Mouse (Mus musculus) gastrocnemius, adult 2 months (tissue): Measurements from ENCODE around the gene Zfp865. TPM values are rescaled to one million over a fixed set of nuclear protein-coding genes. Genes with fewer than 3 reads are reported as not detected.

Experiments
- DNase-seq: peaks from one replicate; pipeline ENCODE4 v3.0.0; 2022
- H3K27ac ChIP-seq: fragments of 200-600 bp; 2 replicates; pipeline ENCODE4 v1.8.1; 2022; ENCODE audit warnings: mild to moderate bottlenecking
- H3K4me3 ChIP-seq: fragments of 200-600 bp; 2 replicates; pipeline ENCODE4 v1.8.1; 2022; ENCODE audit warnings: mild to moderate bottlenecking, moderate library complexity
- CTCF ChIP-seq: fragments of 200-600 bp; IDR thresholded peaks from 2 replicates; pipeline ENCODE4 v1.8.1; 2022; ENCODE audit warnings: antibody characterized with exemption, mild to moderate bottlenecking, moderate library complexity
- intact Hi-C: fragments of 180-260 bp; cut with DNase I; formaldehyde crosslinking; loops from one replicate; pipeline ENCODE4 v1.15.1; 2025
- total RNA-seq, 2 experiments: library from RNA; stranded (reverse); gene quantifications; 2 replicates each; pipeline ENCODE4 v1.2.3; 2021

Zfp865 gene
- total RNA-seq, 2 experiments from 2014 or later: 12.9 to 15.6 TPM

DNA sequence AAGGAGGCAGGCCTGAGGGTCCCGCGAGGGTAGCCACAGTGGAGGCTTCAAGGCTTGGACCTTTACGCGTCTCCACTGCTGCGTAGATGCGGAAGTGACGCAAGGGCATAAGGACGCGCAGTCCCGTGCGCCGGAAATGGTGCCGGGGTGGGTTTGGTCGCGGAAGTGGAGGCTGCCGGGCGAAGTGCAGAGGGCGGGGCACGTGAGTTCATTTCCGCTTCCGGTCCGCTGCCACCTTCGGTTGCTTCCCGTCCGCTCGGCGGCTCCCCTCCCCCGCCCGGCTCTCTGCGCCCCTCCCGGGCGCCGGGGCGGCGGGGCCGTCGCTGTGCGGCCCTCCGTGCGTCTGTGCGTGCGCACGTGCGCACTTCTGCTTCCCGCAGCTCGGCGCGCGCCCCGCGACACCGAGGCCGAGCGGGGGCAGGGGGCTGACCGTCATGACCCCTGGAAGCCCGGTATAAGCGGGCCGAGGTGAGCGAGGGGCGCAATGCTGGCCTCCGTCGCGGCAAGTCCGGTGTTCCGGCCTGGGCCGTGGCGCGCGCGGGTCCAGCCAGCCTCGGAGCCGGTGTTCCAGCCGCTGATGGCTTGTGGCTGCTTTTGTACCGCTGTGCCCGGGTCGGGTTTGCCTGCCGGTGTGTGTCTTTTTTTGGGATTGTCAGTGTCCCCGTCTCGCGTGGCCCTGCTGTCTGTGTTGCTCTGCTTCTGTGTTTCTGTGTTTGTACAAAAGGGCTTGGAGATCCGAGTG is 60.0 kb downstream of the Zfp865 start, which contains the start of gene Epn1:
Gene Epn1, plus strand, starts transcription at position 226 of the 742 bp plus-strand sequence.
- peak; percentile 99 for DNase-seq
- H3K27ac ChIP-seq: peak within 1 kb of the TSS; percentile 97
- TF ChIP-seq CTCF: no peak
- H3K4me3 ChIP-seq: peak within 1 kb of the TSS; percentile 100
- intact Hi-C loops: loop anchor here (1.0 to 2.0 kb wide), 2 partner anchors 18 to 45 kb away; partner anchors contain the start of genes Rasl2-9 and U2af2

DNA sequence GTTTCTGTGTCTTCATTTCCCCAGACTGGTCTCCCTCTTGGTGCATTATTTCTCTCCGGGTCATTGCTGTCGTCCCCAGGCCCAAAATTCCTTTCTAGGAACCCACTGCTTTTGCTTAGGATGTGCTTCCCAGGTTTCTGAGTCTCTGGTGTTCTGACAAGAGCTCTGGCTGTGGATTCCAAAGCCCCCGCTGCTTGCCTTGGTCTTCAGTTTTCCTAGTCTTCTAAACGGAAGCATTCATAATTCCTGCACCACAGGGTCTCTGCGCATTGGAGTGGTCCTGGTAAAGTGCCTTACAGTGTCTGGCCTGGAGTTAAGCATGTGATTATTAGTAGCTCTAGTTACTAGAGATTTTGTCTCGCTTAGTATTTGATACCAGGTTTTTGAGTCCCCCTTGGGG is 60.6 kb downstream of the Zfp865 start:
- H3K4me3 ChIP-seq: peak overlapping the region; percentile 100
- intact Hi-C loops: loop anchor here (1.0 to 2.0 kb wide), 2 partner anchors 19 to 44 kb away; partner anchors contain the start of genes Rasl2-9 and U2af2
- H3K27ac ChIP-seq: peak overlapping the region; percentile 97
- TF ChIP-seq CTCF: no peak
- no peak for DNase-seq

- H3K4me3 ChIP-seq: peak overlapping the region; percentile 100
- intact Hi-C loops: loop anchor here (2.0 kb wide), 1 partner anchor 44 kb away; the partner anchor contains the start of gene Rasl2-9
- no peak for TF ChIP-seq CTCF
- no peak for DNase-seq
- peak overlapping the region; percentile 97 for H3K27ac ChIP-seq
Observed at GRCm38 (mm10) chr7:5081241-5081640, 61.1 kb downstream of the Zfp865 start.

DNA sequence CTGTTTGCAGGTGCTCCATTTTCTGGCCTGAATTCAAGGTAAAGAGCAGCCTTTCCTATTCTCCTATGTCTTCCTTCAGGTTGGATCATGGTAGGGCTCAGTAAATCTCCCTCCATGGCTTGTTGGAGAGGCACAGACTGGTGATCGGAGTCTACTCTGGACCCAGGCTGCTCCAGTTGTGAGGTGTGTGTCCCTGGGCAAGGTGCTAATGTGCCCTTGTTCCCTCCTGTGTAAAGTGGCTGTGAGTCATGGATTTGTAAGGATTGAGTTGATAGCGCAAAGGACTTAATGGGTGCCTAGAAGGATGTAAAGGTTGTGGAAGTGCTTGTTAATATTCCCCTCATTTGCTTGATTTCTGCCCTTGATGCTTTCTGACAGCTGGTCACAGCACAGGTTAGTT is 61.8 kb downstream of the Zfp865 start:
- Histone ChIP-seq H3K4me3 (peak overlapping the region; percentile 13), H3K27ac (no peak overlapping the region; the same call in 1 of the 2 replicates)
- intact Hi-C loops: loop anchor here (2.0 kb wide), 1 partner anchor 43 kb away; the partner anchor contains the start of gene Rasl2-9
- no peak for DNase-seq
- no peak for TF ChIP-seq CTCF

DNA sequence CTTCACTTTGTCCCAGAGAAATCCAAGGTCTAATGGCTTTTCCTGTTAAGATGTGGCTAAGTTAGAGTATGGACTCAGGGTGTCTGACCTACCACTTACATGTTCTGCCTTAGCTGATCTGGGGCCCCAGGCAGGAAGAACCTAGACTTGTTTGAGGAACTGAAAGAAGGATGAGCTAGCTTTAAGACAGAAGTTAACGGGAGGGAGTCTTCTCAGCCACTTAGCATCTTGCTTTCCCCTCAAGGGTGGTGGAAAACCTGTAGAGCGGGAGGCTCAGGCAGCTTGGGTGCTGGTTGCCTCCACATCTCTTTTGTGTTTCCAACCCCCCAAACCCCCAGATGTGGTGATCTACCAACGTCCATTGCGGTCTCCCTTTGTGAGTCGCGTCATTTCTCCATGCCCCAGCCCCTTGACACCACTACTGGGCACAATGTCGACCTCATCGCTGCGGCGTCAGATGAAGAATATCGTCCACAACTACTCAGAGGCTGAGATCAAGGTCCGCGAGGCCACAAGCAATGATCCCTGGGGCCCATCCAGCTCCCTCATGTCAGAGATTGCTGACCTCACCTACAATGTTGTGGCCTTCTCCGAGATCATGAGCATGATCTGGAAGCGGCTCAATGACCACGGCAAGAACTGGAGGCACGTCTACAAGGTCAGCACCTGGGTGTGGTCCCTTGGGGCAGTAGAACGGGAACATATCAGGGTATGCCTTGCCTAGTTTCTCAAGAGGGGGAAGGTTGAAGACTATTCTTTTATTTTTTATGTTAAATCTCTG is 63.3 kb downstream of the Zfp865 start:
- no peak for DNase-seq
- no peak for TF ChIP-seq CTCF
- no peak overlapping the region for H3K4me3 ChIP-seq
- H3K27ac ChIP-seq: peak overlapping the region; percentile 35; the same call in 1 of the 2 replicates
- intact Hi-C loops: no loop called here

GRCm38 (mm10) chr7:5085512-5085911 is 65.3 kb downstream of the Zfp865 start:
- TF ChIP-seq CTCF: no peak
- intact Hi-C loops: no loop called here
- no peak overlapping the region for H3K27ac ChIP-seq
- DNase-seq: no peak
- no peak overlapping the region for H3K4me3 ChIP-seq

Other genes starting within 250 kb of the Zfp865 start
- not detected for gene Fam71e2, start 249.1 kb upstream of the Zfp865 start, total RNA-seq
- gene Il11, start 237.5 kb upstream of the Zfp865 start, total RNA-seq: not detected
- gene Tmem190, start 237.4 kb upstream of the Zfp865 start, total RNA-seq: not detected
- 10 to 100 TPM in 1 of 2 experiments, 1 to 10 TPM in 1; 8.0 to 10.6 TPM for gene Tmem238, start 230.7 kb upstream of the Zfp865 start, total RNA-seq
- 100 to 1,000 TPM; 483 to 569 TPM for gene Rpl28, start 227.5 kb upstream of the Zfp865 start, total RNA-seq
- 10 to 100 TPM; 76.4 to 82.7 TPM for gene Ube2s, start 207.8 kb upstream of the Zfp865 start, total RNA-seq
- not detected for gene Shisa7, start 175.7 kb upstream of the Zfp865 start, total RNA-seq
- gene Isoc2b, start 150.1 kb upstream of the Zfp865 start, total RNA-seq: 1 to 10 TPM; 3.9 TPM
- 10 to 100 TPM; 26.4 to 33.5 TPM for gene Isoc2a, start 143.2 kb upstream of the Zfp865 start, total RNA-seq
- under 1 TPM; 0.17 to 0.38 TPM for gene Gm36210, start 113.9 kb upstream of the Zfp865 start, total RNA-seq
- gene Zfp628, start 105.2 kb upstream of the Zfp865 start, total RNA-seq: 10 to 100 TPM in 1 of 2 experiments, 1 to 10 TPM in 1; 8.5 to 10.7 TPM
- 1 to 10 TPM; 2.7 to 5.9 TPM for gene Nat14, start 98.3 kb upstream of the Zfp865 start, total RNA-seq
- gene Ssc5d, start 94.6 kb upstream of the Zfp865 start, total RNA-seq: 1 to 10 TPM; 4.3 to 8.7 TPM
- 10 to 100 TPM; 36.7 to 77.0 TPM for gene Sbk2, start 56.0 kb upstream of the Zfp865 start, total RNA-seq
- 1 to 10 TPM in 1 of 2 experiments, under 1 TPM in 1; 0.46 to 5.2 TPM for gene Sbk3, start 49.2 kb upstream of the Zfp865 start, total RNA-seq
- gene Zfp579, start 24.2 kb upstream of the Zfp865 start, total RNA-seq: 1 to 10 TPM; 8.8 to 9.5 TPM
- 10 to 100 TPM in 1 of 2 experiments, 1 to 10 TPM in 1; 6.5 to 10.4 TPM for gene Zfp524, start 6.0 kb upstream of the Zfp865 start, total RNA-seq
- gene Fiz1, start 5.7 kb upstream of the Zfp865 start, total RNA-seq: 10 to 100 TPM; 23.2 to 23.3 TPM
- not detected for gene Gm44973, start 4.9 kb upstream of the Zfp865 start, total RNA-seq
- gene Ccdc106, start 177 bp downstream of the Zfp865 start, total RNA-seq: not detected
- gene 4632433K11Rik, start 13.7 kb downstream of the Zfp865 start, total RNA-seq: not detected
- gene Zfp784, start 18.1 kb downstream of the Zfp865 start, total RNA-seq: 1 to 10 TPM; 2.8 to 3.9 TPM
- gene Zfp580, start 31.2 kb downstream of the Zfp865 start, total RNA-seq: 1 to 10 TPM; 3.0 to 4.1 TPM
- gene U2af2, start 41.8 kb downstream of the Zfp865 start, total RNA-seq: 10 to 100 TPM; 50.0 to 51.0 TPM
- 100 to 1,000 TPM; 165 to 171 TPM for gene Epn1, start 59.9 kb downstream of the Zfp865 start, total RNA-seq
- gene Rfpl4, start 96.6 kb downstream of the Zfp865 start, total RNA-seq: not detected
- gene Rasl2-9, start 105.6 kb downstream of the Zfp865 start, total RNA-seq: 1 to 10 TPM; 1.4 to 2.9 TPM
- not detected for gene Vmn1r55, start 129.3 kb downstream of the Zfp865 start, total RNA-seq
- not detected for gene Vmn1r56, start 176.4 kb downstream of the Zfp865 start, total RNA-seq
- gene Vmn1r57, start 198.1 kb downstream of the Zfp865 start, total RNA-seq: not detected